Mouse (Mus musculus): ENCODE data around the gene Nynrin. TPM values are rescaled to one million over a fixed set of nuclear protein-coding genes. Genes with fewer than 3 reads are reported as not detected.

Nynrin gene
- polyA plus RNA-seq, 2 experiments, result 20.6 to 41.0 TPM

DNA sequence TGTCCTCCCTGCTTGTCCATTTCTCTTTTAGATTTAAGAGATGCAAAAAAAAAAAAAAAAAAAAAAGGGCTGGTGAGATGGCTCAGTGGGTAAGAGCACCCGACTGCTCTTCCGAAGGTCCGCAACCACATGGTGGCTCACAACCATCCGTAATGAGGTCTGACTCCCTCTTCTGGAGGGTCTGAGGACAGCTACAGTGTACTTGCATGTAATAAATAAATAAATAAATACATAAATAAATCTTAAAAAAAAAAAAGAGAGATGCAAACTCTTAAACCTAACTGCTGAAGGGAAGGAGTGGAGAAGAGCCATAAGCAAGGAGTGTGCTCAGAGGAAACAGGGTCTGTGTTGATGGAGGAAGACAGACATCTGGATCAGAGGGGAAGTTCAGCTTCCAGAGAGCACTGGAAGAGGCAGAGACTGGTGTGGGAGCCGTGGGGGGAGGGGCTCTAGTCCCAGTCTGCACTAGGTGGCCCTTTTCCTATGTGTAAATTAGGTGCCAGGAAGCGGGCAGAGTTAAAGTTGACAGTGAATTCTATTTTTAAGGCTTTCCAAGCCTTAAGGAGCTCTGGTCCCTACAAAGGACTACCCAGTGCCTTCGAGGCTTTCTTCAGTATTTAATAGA lies 24.6 kb downstream of the Nynrin start:
- 7% methylated on average over 7 of the region's 7 CpGs for WGBS
- Histone ChIP-seq H3K27ac (replicated peaks; ENCODE audit: low read depth, low read length) (no peak overlapping the region), H3K4me2 (replicated peaks; ENCODE audit: low read depth, low read length, severe bottlenecking) (peak overlapping the region; percentile 35; the same call in 1 of the 2 replicates), H3K9ac (ENCODE audit: low read depth, low read length, severe bottlenecking) (no peak overlapping the region), H3K4me1 (ENCODE audit: control insufficient read depth, insufficient read depth, low read length) (peaks cover 11% of the 10 kb centered on the region), H3K27me3 (ENCODE audit: control insufficient read depth, insufficient read depth, low read length) (no peaks in the 10 kb centered on the region), H3K9me3 (ENCODE audit: control insufficient read depth, low read length) (no peaks in the 10 kb centered on the region), H3K4me3 (replicated peaks; ENCODE audit: low read length) (no peak overlapping the region), H3K36me3 (ENCODE audit: control insufficient read depth, insufficient read depth, low read length) (peaks cover under 1% of the 10 kb centered on the region; the same call in 1 of the 2 replicates)
- no peak for TF ChIP-seq POLR2A (IDR thresholded peaks at IDR 0.05; ENCODE audit: borderline replicate concordance, extremely low read depth, insufficient read depth, insufficient read length)
- ATAC-seq (ENCODE audit: low FRiP score, low read depth) (0 out of 2 replicates have a peak, but pooled peaks have one; percentile 27), DNase-seq (ENCODE audit: low spot score) (no peak)

DNA sequence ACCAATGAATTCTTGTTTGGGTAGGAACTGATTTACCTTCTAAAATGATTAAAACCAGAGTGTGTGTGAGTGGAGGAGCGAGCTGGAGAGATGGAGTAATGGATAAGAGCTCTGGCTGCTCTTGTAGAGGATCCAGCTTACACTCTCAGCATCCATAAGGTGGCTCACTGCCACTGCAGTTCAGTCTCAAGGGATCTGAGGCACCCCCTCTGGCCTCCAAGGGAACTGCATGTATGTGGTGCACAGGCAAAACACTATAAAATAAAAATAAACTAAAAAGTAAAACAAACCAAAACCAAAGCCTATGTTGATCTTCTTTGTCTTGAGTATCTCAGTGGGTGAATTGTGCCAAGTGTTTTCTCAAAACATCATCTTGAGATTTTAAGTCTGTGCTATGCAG lies 25.8 kb downstream of the Nynrin start:
- WGBS, result 47% methylated on average over 1 of the region's 1 CpGs
- H3K27ac ChIP-seq (replicated peaks; ENCODE audit: low read depth, low read length), result no peak overlapping the region

DNA sequence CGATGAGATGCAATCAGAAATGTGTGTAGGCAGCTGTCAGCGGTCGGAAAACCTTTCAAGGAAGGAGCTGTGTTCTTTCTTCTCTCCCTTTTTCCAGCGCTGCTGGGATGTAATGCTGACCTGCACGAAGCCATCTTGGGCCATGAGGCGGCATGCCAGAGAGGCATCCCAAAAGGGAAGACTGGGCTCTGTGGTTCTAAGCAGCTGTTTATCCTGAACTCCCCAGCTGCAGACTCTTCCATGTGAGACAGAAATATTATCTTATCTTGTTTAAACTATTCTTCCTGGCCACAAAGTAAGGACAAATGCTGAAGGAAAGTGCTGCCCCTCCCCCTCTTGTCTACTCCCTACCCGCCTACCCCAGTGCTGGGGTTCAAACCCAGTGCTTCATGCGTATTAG lies 27.2 kb downstream of the Nynrin start:
- ATAC-seq (ENCODE audit: low FRiP score, low read depth), result no peak

More for the DNA sequence above, 25.8 kb downstream of the Nynrin start:
- DNase-seq (ENCODE audit: low spot score), result peak; percentile 45
- no peak for TF ChIP-seq POLR2A (IDR thresholded peaks at IDR 0.05; ENCODE audit: borderline replicate concordance, extremely low read depth, insufficient read depth, insufficient read length)
- H3K9ac ChIP-seq (ENCODE audit: low read depth, low read length, severe bottlenecking), result no peak overlapping the region
- H3K4me1 ChIP-seq (ENCODE audit: control insufficient read depth, insufficient read depth, low read length), result peaks cover 19% of the 10 kb centered on the region
- no peak for ATAC-seq (ENCODE audit: low FRiP score, low read depth)
- no peak overlapping the region for H3K4me2 ChIP-seq (replicated peaks; ENCODE audit: low read depth, low read length, severe bottlenecking)
- no peaks in the 10 kb centered on the region for H3K27me3 ChIP-seq (ENCODE audit: control insufficient read depth, insufficient read depth, low read length)
- H3K9me3 ChIP-seq (ENCODE audit: control insufficient read depth, low read length), result no peaks in the 10 kb centered on the region
- H3K36me3 ChIP-seq (ENCODE audit: control insufficient read depth, insufficient read depth, low read length), result no peaks in the 10 kb centered on the region
- H3K4me3 ChIP-seq (replicated peaks; ENCODE audit: low read length), result no peak overlapping the region

DNA sequence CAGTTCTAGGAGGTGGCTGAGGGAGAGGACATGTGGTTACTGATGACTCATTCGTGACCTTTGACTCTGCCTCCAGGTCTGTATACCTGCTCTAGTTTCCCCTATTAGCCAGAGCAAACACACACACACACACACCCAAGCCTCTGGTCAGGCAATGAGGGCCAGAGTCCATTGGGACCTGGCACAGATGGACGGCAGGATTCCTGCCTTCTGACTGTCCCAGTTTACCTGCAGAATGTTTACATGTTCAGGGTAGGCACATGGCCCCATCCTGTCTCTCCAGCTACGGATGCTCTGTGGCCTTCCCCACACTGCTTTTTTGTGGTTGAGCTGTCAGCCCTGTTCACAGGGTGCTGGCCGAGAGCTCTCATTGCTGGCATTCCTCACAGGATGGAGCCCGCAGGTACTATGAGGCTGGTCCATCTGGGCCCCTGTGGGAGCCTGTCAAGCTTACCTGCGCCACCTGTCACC lies 28.4 kb downstream of the Nynrin start:
- H3K36me3 ChIP-seq (ENCODE audit: control insufficient read depth, insufficient read depth, low read length), result peaks cover 12% of the 10 kb centered on the region
- peaks cover 26% of the 10 kb centered on the region for H3K4me1 ChIP-seq (ENCODE audit: control insufficient read depth, insufficient read depth, low read length)
- 56% methylated on average over 6 of the region's 6 CpGs for WGBS
- DNase-seq (ENCODE audit: low spot score) (no peak), ATAC-seq (ENCODE audit: low FRiP score, low read depth) (no peak)
- no peak overlapping the region for H3K27ac ChIP-seq (replicated peaks; ENCODE audit: low read depth, low read length)
- H3K4me2 ChIP-seq (replicated peaks; ENCODE audit: low read depth, low read length, severe bottlenecking), result no peak overlapping the region
- no peak overlapping the region for H3K4me3 ChIP-seq (replicated peaks; ENCODE audit: low read length)
- no peak overlapping the region for H3K9ac ChIP-seq (ENCODE audit: low read depth, low read length, severe bottlenecking)
- H3K9me3 ChIP-seq (ENCODE audit: control insufficient read depth, low read length), result no peaks in the 10 kb centered on the region
- H3K27me3 ChIP-seq (ENCODE audit: control insufficient read depth, insufficient read depth, low read length), result no peaks in the 10 kb centered on the region
- TF ChIP-seq POLR2A (IDR thresholded peaks at IDR 0.05; ENCODE audit: borderline replicate concordance, extremely low read depth, insufficient read depth, insufficient read length), result no peak

More for the DNA sequence above, 27.2 kb downstream of the Nynrin start:
- Histone ChIP-seq H3K27ac (replicated peaks; ENCODE audit: low read depth, low read length) (no peak overlapping the region), H3K4me2 (replicated peaks; ENCODE audit: low read depth, low read length, severe bottlenecking) (no peak overlapping the region), H3K27me3 (ENCODE audit: control insufficient read depth, insufficient read depth, low read length) (no peaks in the 10 kb centered on the region), H3K36me3 (ENCODE audit: control insufficient read depth, insufficient read depth, low read length) (no peaks in the 10 kb centered on the region), H3K9ac (ENCODE audit: low read depth, low read length, severe bottlenecking) (no peak overlapping the region), H3K9me3 (ENCODE audit: control insufficient read depth, low read length) (no peaks in the 10 kb centered on the region), H3K4me1 (ENCODE audit: control insufficient read depth, insufficient read depth, low read length) (peaks cover 20% of the 10 kb centered on the region), H3K4me3 (replicated peaks; ENCODE audit: low read length) (no peak overlapping the region)
- no peak for DNase-seq (ENCODE audit: low spot score)
- TF ChIP-seq POLR2A (IDR thresholded peaks at IDR 0.05; ENCODE audit: borderline replicate concordance, extremely low read depth, insufficient read depth, insufficient read length), result no peak
- WGBS, result 86% methylated on average over 8 of the region's 8 CpGs

DNA sequence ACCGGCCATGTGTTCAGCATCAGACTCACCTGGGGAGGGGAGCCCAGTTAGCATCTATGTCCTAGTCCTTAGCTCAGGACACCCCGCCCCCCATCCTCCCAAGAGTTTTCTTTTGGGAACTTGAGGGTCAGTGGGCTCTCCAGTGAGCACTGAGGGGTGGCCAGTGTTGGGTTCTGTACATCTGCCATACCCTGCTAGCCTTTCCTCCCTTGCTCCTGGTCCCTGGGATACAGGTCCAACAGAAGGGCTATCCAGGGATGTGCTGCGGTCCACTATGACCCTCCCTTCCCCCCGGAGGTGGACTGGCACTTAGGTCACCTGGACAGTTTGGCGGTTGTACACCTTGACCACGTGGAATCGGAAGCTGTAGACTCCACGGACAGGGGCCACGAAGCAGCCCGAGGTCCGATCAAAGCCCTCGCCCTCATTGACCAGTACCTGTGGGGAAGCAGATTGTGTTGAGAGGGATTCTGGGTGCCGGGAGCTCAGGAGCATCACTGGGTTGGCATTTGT lies 29.4 kb downstream of the Nynrin start:
- 89% methylated on average over 13 of the region's 13 CpGs for WGBS
- DNase-seq (ENCODE audit: low spot score), result no peak

More for the DNA sequence above, 29.4 kb downstream of the Nynrin start:
- Histone ChIP-seq H3K27ac (replicated peaks; ENCODE audit: low read depth, low read length) (no peak overlapping the region), H3K4me1 (ENCODE audit: control insufficient read depth, insufficient read depth, low read length) (peaks cover 19% of the 10 kb centered on the region), H3K4me2 (replicated peaks; ENCODE audit: low read depth, low read length, severe bottlenecking) (no peak overlapping the region), H3K36me3 (ENCODE audit: control insufficient read depth, insufficient read depth, low read length) (peaks cover 22% of the 10 kb centered on the region), H3K9ac (ENCODE audit: low read depth, low read length, severe bottlenecking) (no peak overlapping the region), H3K4me3 (replicated peaks; ENCODE audit: low read length) (no peak overlapping the region), H3K27me3 (ENCODE audit: control insufficient read depth, insufficient read depth, low read length) (no peaks in the 10 kb centered on the region), H3K9me3 (ENCODE audit: control insufficient read depth, low read length) (no peaks in the 10 kb centered on the region)
- ATAC-seq (ENCODE audit: low FRiP score, low read depth), result no peak
- no peak for TF ChIP-seq POLR2A (IDR thresholded peaks at IDR 0.05; ENCODE audit: borderline replicate concordance, extremely low read depth, insufficient read depth, insufficient read length)
